Mouse (Mus musculus) MEL (cell line): Measurements from ENCODE around the gene Mfap4. TPM values are rescaled to one million over a fixed set of nuclear protein-coding genes. Genes with fewer than 3 reads are reported as not detected.
A peak's percentile ranks its signal among the peaks of the same experiment; 100 is the strongest.

Experiments used
- DNase-seq: peaks from one replicate; pipeline ENCODE4 v3.0.0; 2011; ENCODE audit warnings: low read depth, low spot score
- H3K27ac ChIP-seq: 2 replicates; pipeline ENCODE4 v1.5.1; 2012; ENCODE audit warnings: low read depth, mild to moderate bottlenecking, control low read depth, low read length, moderate library complexity; ENCODE audit not compliant: control insufficient read depth
- H3K27me3 ChIP-seq, 2 experiments: fragments of 150-350 bp in 1 of 2; sonication (generic) in 1 of 2; 2 replicates each; pipeline ENCODE4 v1.6.1; 2012; ENCODE audit warnings: low read length in 2 of 2, mild to moderate bottlenecking in 2 of 2, improper control_type of control experiment in 1 of 2, moderate library complexity in 1 of 2; ENCODE audit not compliant: insufficient read depth in 2 of 2, control insufficient read depth in 1 of 2
- H3K36me3 ChIP-seq, 2 experiments: 2 replicates each; pipeline ENCODE4 v1.6.1; 2012 to 2014; ENCODE audit warnings: low read length in 2 of 2, improper control_type of control experiment in 1 of 2, inconsistent platforms in 1 of 2, mild to moderate bottlenecking in 1 of 2; ENCODE audit not compliant: insufficient read depth in 2 of 2, control insufficient read depth in 1 of 2
- H3K4me1 ChIP-seq, 2 experiments: fragments of 150-350 bp in 1 of 2; sonication (generic) in 1 of 2; 2 replicates each; pipeline ENCODE4 v1.6.1; 2012; ENCODE audit warnings: low read length in 2 of 2, improper control_type of control experiment in 1 of 2, mild to moderate bottlenecking in 1 of 2; ENCODE audit not compliant: insufficient read depth in 2 of 2, control insufficient read depth in 1 of 2
- H3K4me3 ChIP-seq, 2 experiments: fragments of 150-350 bp in 1 of 2; sonication (generic) in 1 of 2; 2 replicates each; pipeline ENCODE4 v1.5.1; 2012; ENCODE audit warnings: low read depth in 2 of 2, low read length in 2 of 2, mild to moderate bottlenecking in 2 of 2, moderate library complexity in 2 of 2, control low read depth in 1 of 2, improper control_type of control experiment in 1 of 2; ENCODE audit not compliant: control insufficient read depth in 1 of 2, insufficient read depth in 1 of 2
- H3K79me2 ChIP-seq: 2 replicates; pipeline ENCODE4 v1.6.1; 2012; ENCODE audit warnings: mild to moderate bottlenecking, low read length, moderate library complexity; ENCODE audit not compliant: control insufficient read depth, poor library complexity, insufficient read depth
- H3K9ac ChIP-seq: 2 replicates; pipeline ENCODE4 v1.6.1; 2012; ENCODE audit warnings: low read depth, mild to moderate bottlenecking, control low read depth, low read length, moderate library complexity; ENCODE audit not compliant: control insufficient read depth, poor library complexity, severe bottlenecking
- H3K9me3 ChIP-seq: fragments of 150-350 bp; sonication (generic); replicated peaks from 2 replicates; pipeline ENCODE4 v1.6.1; 2012; ENCODE audit warnings: mild to moderate bottlenecking, low read length, improper control_type of control experiment, moderate library complexity; ENCODE audit not compliant: insufficient read depth
- CHD1 ChIP-seq: IDR thresholded peaks from 2 replicates; pipeline ENCODE4 v1.6.1; 2012; ENCODE audit warnings: low read depth, mild to moderate bottlenecking, inconsistent platforms, low read length, improper control_type of control experiment
- CHD2 ChIP-seq: IDR thresholded peaks from 2 replicates; pipeline ENCODE4 v1.6.1; 2011; ENCODE audit warnings: low read length, improper control_type of control experiment
- CTCF ChIP-seq, 3 experiments: IDR thresholded peaks in 2 of 3; conservative IDR thresholded peaks in 1 of 3; 2 replicates each; pipeline ENCODE4 v1.5.1; 2011 to 2012; ENCODE audit warnings: low read length in 3 of 3, low read depth in 2 of 3, mild to moderate bottlenecking in 2 of 3, improper control_type of control experiment in 1 of 3, inconsistent platforms in 1 of 3, mixed read lengths in 1 of 3, moderate library complexity in 1 of 3; ENCODE audit not compliant: control insufficient read depth in 1 of 3, insufficient read depth in 1 of 3, poor library complexity in 1 of 3, severe bottlenecking in 1 of 3
- ELF1 ChIP-seq: IDR thresholded peaks from 2 replicates; pipeline ENCODE4 v1.6.1; 2014; ENCODE audit warnings: low read depth, mild to moderate bottlenecking, inconsistent platforms, low read length, improper control_type of control experiment, moderate library complexity
- ETS1 ChIP-seq: IDR thresholded peaks from 2 replicates; pipeline ENCODE4 v1.6.1; 2012; ENCODE audit warnings: low read depth, mild to moderate bottlenecking, inconsistent platforms, low read length, improper control_type of control experiment, moderate library complexity
- GABPA ChIP-seq: IDR thresholded peaks from 2 replicates; pipeline ENCODE4 v1.6.1; 2012; ENCODE audit warnings: low read depth, mild to moderate bottlenecking, inconsistent platforms, low read length, improper control_type of control experiment, moderate library complexity
- HCFC1 ChIP-seq: IDR thresholded peaks from 2 replicates; pipeline ENCODE4 v1.6.1; 2012; ENCODE audit warnings: low read depth, mild to moderate bottlenecking, inconsistent platforms, low read length, improper control_type of control experiment, moderate library complexity
- JUND ChIP-seq: IDR thresholded peaks from 2 replicates; pipeline ENCODE4 v1.6.1; 2011; ENCODE audit warnings: low read depth, mild to moderate bottlenecking, improper control_type of control experiment, low read length
- MAFK ChIP-seq: IDR thresholded peaks from 2 replicates; pipeline ENCODE4 v1.6.1; 2011; ENCODE audit warnings: low read depth, mild to moderate bottlenecking, low read length, improper control_type of control experiment, borderline replicate concordance
- MAX ChIP-seq: IDR thresholded peaks from 2 replicates; pipeline ENCODE4 v1.6.1; 2011; ENCODE audit warnings: low read length, improper control_type of control experiment
- MAZ ChIP-seq: IDR thresholded peaks from 2 replicates; pipeline ENCODE4 v1.6.1; 2012; ENCODE audit warnings: low read depth, mild to moderate bottlenecking, inconsistent platforms, low read length, improper control_type of control experiment
- MEF2A ChIP-seq: IDR thresholded peaks from 2 replicates; pipeline ENCODE4 v1.6.1; 2014; ENCODE audit warnings: low read depth, mild to moderate bottlenecking, inconsistent platforms, low read length, improper control_type of control experiment; ENCODE audit not compliant: poor library complexity, insufficient replicate concordance, severe bottlenecking; ENCODE audit errors: extremely low read depth
- MXI1 ChIP-seq: IDR thresholded peaks from 2 replicates; pipeline ENCODE4 v1.6.1; 2011; ENCODE audit warnings: mild to moderate bottlenecking, low read depth, low read length, improper control_type of control experiment
- MYC ChIP-seq: IDR thresholded peaks from 2 replicates; pipeline ENCODE4 v1.6.1; 2011; ENCODE audit warnings: low read depth, mild to moderate bottlenecking, low read length, improper control_type of control experiment, moderate library complexity
- POLR2AphosphoS2 ChIP-seq: IDR thresholded peaks from 2 replicates; pipeline ENCODE4 v1.6.1; 2011; ENCODE audit warnings: low read length, improper control_type of control experiment
- POLR2AphosphoS5 ChIP-seq: IDR thresholded peaks from 2 replicates; pipeline ENCODE4 v1.6.1; 2012; ENCODE audit warnings: low read depth, borderline replicate concordance, mild to moderate bottlenecking, inconsistent platforms, low read length, moderate library complexity, mixed read lengths
- RAD21 ChIP-seq: IDR thresholded peaks from 2 replicates; pipeline ENCODE4 v1.6.1; 2011; ENCODE audit warnings: mild to moderate bottlenecking, low read depth, low read length, improper control_type of control experiment
- TBP ChIP-seq: IDR thresholded peaks from 2 replicates; pipeline ENCODE4 v1.8.0; 2011; ENCODE audit warnings: low read depth, low read length, improper control_type of control experiment
- TCF12 ChIP-seq: IDR thresholded peaks from 2 replicates; pipeline ENCODE4 v1.6.1; 2014; ENCODE audit warnings: low read depth, mild to moderate bottlenecking, inconsistent platforms, low read length, improper control_type of control experiment, moderate library complexity
- ZC3H11A ChIP-seq: IDR thresholded peaks from 2 replicates; pipeline ENCODE4 v1.6.1; 2012; ENCODE audit warnings: low read depth, mild to moderate bottlenecking, inconsistent platforms, low read length, improper control_type of control experiment
- ZKSCAN1 ChIP-seq: IDR thresholded peaks from 2 replicates; pipeline ENCODE4 v1.6.1; 2012; ENCODE audit warnings: low read depth, mild to moderate bottlenecking, inconsistent platforms, low read length, improper control_type of control experiment, moderate library complexity
- ZMIZ1 ChIP-seq: IDR thresholded peaks from 2 replicates; pipeline ENCODE4 v1.6.1; 2012; ENCODE audit warnings: low read depth, mild to moderate bottlenecking, inconsistent platforms, low read length, improper control_type of control experiment, moderate library complexity
- ZNF384 ChIP-seq: IDR thresholded peaks from 2 replicates; pipeline ENCODE4 v1.6.1; 2012; ENCODE audit warnings: low read depth, mild to moderate bottlenecking, inconsistent platforms, low read length, improper control_type of control experiment
- polyA plus RNA-seq, 2 experiments: library from polyadenylated mRNA; stranded (reverse) in 1 of 2; unstranded in 1 of 2; fragments of >175 nt in 1 of 2; fragments of >200 nt in 1 of 2; gene quantifications; 2 replicates each; pipeline versions ENCODE4 v1.2.1 to v1.2.4; 2012; ENCODE audit warnings: low replicate concordance in 2 of 2, low read depth in 1 of 2; ENCODE audit not compliant: insufficient read length in 2 of 2, insufficient read depth in 1 of 2, missing spikeins in 1 of 2
- total RNA-seq: library from RNA; depleted of rRNA; stranded (reverse); fragments of 300-350 nt; gene quantifications from 2 replicates; pipeline ENCODE4 v1.2.3, GENCODE M21; 2012

Mfap4 gene
- total and polyA plus RNA-seq, 3 experiments, result not detected

GRCm38 (mm10) chr11:61439170-61439569 lies 46.1 kb upstream of the Mfap4 start:
- no peak overlapping the region for H3K9ac ChIP-seq
- H3K27ac ChIP-seq, result no peak overlapping the region
- H3K4me1 ChIP-seq, result peaks cover 0 to 3% of the 10 kb centered on the region in 2 experiments; a peak in 1 of 4 replicates
- DNase-seq, result peak; percentile 34
- H3K27me3 ChIP-seq, result peaks cover 19 to 25% of the 10 kb centered on the region in 2 experiments
- TF ChIP-seq TBP (no peak), MXI1 (no peak), HCFC1 (no peak), MYC (no peak), CHD2 (no peak), ELF1 (no peak), MAFK (no peak), JUND (no peak), MEF2A (no peak), MAZ (no peak), ZNF384 (no peak), ETS1 (no peak), POLR2AphosphoS5 (no peak), TCF12 (no peak), POLR2AphosphoS2 (no peak), ZKSCAN1 (no peak), CTCF (IDR thresholded peaks at IDR 0.05 in 2 of 3, conservative IDR thresholded peaks at IDR 0.05 in 1 of 3; ENCODE audit: control insufficient read depth in 1 of 3, insufficient read depth in 1 of 3, low read depth in 2 of 3, low read length in 3 of 3, poor library complexity in 1 of 3, severe bottlenecking in 1 of 3) (no peak), MAX (no peak), CHD1 (no peak)
- H3K36me3 ChIP-seq, result no peaks in the 10 kb centered on the region
- H3K79me2 ChIP-seq, result no peaks in the 10 kb centered on the region
- H3K4me3 ChIP-seq, result no peak overlapping the region
- no peaks in the 10 kb centered on the region for H3K9me3 ChIP-seq

GRCm38 (mm10) chr11:61440416-61440815 lies 44.8 kb upstream of the Mfap4 start:
- Histone ChIP-seq H3K36me3 (no peaks in the 10 kb centered on the region), H3K27me3 (peaks cover 16 to 18% of the 10 kb centered on the region in 2 experiments), H3K9ac (no peak overlapping the region), H3K4me3 (no peak overlapping the region), H3K4me1 (peaks cover 0 to 3% of the 10 kb centered on the region in 2 experiments; a peak in 1 of 4 replicates), H3K9me3 (no peaks in the 10 kb centered on the region), H3K79me2 (no peaks in the 10 kb centered on the region), H3K27ac (no peak overlapping the region)
- TF ChIP-seq ZMIZ1, result no peak
- no peak for TF ChIP-seq GABPA
- TF ChIP-seq ZNF384, result no peak
- no peak for TF ChIP-seq MXI1
- no peak for TF ChIP-seq ZC3H11A
- no peak for TF ChIP-seq RAD21
- DNase-seq, result no peak
